Mouse (Mus musculus) embryonic stem cell, embryonic (primary cell): ENCODE measurements around the gene Tex26.

Experiments
- CTCF ChIA-PET, 4 experiments: fragments of 300-600 bp in 2 of 4; fragments of 350-600 bp in 2 of 4; sonication (Branson Sonifier 250); formaldehyde crosslinking; loops; one replicate each; lab custom pipeline; 2022; ENCODE audit warnings: inconsistent platforms in 2 of 4; lab: Charles Lee
- POLR2A ChIA-PET, 4 experiments: fragments of 300-600 bp in 2 of 4; fragments of 350-600 bp in 2 of 4; sonication (Branson Sonifier 250); formaldehyde crosslinking; loops; one replicate each; lab custom pipeline; 2022; ENCODE audit warnings: antibody characterized with exemption in 4 of 4, inconsistent platforms in 1 of 4; lab: Charles Lee

Tex26 gene

GRCm38 (mm10) chr5:149503423-149504175, 64.1 kb downstream of the Tex26 start:
- POLR2A ChIA-PET, result no interaction called here
- CTCF ChIA-PET, result interaction anchor here in 1 of 4 experiments (0.6 kb wide), 1 partner anchor 13 kb away, joined by 3 read pairs; no protein-coding TSS in a partner anchor

GRCm38 (mm10) chr5:149504985-149505384, 65.5 kb downstream of the Tex26 start:
- ChIA-PET POLR2A (interaction anchor here in 1 of 4 experiments (0.7 kb wide), 1 partner anchor 7 kb away, joined by 3 read pairs; no protein-coding TSS in a partner anchor), CTCF (no interaction called here)

GRCm38 (mm10) chr5:149506033-149506432, 66.6 kb downstream of the Tex26 start:
- CTCF ChIA-PET, result interaction anchor here in 2 of 4 experiments (0.6 to 2.6 kb wide), 5 partner anchors 16 to 102 kb away, joined by 3 to 8 read pairs (median 6); partner anchors contain the start of gene Tex26 (in 1 of the 2)
- POLR2A ChIA-PET, result interaction anchor here in 2 of 4 experiments (0.5 to 0.7 kb wide), 2 partner anchors 323 to 353 kb away, joined by 4 to 7 read pairs; no protein-coding TSS in a partner anchor

- POLR2A ChIA-PET, result interaction anchor here in 1 of 4 experiments (1.7 kb wide), 1 partner anchor 12 kb away, joined by 3 read pairs; no protein-coding TSS in a partner anchor
- CTCF ChIA-PET, result interaction anchor here (0.6 to 2.6 kb wide), 7 partner anchors 10 to 81 kb away, joined by 3 to 8 read pairs (median 5); no protein-coding TSS in a partner anchor
These were observed 68.9 kb downstream of the Tex26 start for GRCm38 (mm10) chr5:149508094-149509029.

- POLR2A ChIA-PET, result no interaction called here
- CTCF ChIA-PET, result interaction anchor here in 2 of 4 experiments (1.5 to 2.3 kb wide), 2 partner anchors 14 to 15 kb away, joined by 4 to 10 read pairs; no protein-coding TSS in a partner anchor
These were observed 70.9 kb downstream of the Tex26 start for GRCm38 (mm10) chr5:149510323-149510722.

GRCm38 (mm10) chr5:149512695-149513094, 73.2 kb downstream of the Tex26 start:
- POLR2A ChIA-PET, result interaction anchor here in 1 of 4 experiments (0.6 to 1.0 kb wide), 2 partner anchors 40 to 617 kb away, joined by 3 read pairs; no protein-coding TSS in a partner anchor
- CTCF ChIA-PET, result interaction anchor here in 1 of 4 experiments (2.3 kb wide), 1 partner anchor 12 kb away, joined by 10 read pairs; no protein-coding TSS in a partner anchor

- POLR2A ChIA-PET, result interaction anchor here in 2 of 4 experiments (0.6 to 1.0 kb wide), 3 partner anchors 9 to 149 kb away, joined by 3 read pairs; no protein-coding TSS in a partner anchor
- CTCF ChIA-PET, result interaction anchor here in 1 of 4 experiments (1.0 to 1.4 kb wide), 2 partner anchors 12 to 17 kb away, joined by 4 to 6 read pairs; no protein-coding TSS in a partner anchor
These were observed 74.1 kb downstream of the Tex26 start for GRCm38 (mm10) chr5:149513438-149514086.

- POLR2A ChIA-PET, result interaction anchor here in 2 of 4 experiments (0.5 to 1.0 kb wide), 5 partner anchors 9 to 1495 kb away, joined by 3 to 4 read pairs (median 3); no protein-coding TSS in a partner anchor
These were observed 74.7 kb downstream of the Tex26 start for GRCm38 (mm10) chr5:149514087-149514671.

GRCm38 (mm10) chr5:149514890-149515289, 75.4 kb downstream of the Tex26 start:
- ChIA-PET POLR2A (interaction anchor here in 1 of 4 experiments (0.5 to 0.8 kb wide), 2 partner anchors 9 to 1495 kb away, joined by 4 to 5 read pairs; no protein-coding TSS in a partner anchor), CTCF (no interaction called here)

More at GRCm38 (mm10) chr5:149514087-149514671, 74.7 kb downstream of the Tex26 start:
- CTCF ChIA-PET, result interaction anchor here in 1 of 4 experiments (0.6 to 1.4 kb wide), 3 partner anchors 11 to 561 kb away, joined by 4 to 6 read pairs (median 4); no protein-coding TSS in a partner anchor

GRCm38 (mm10) chr5:149517116-149517515, 77.7 kb downstream of the Tex26 start:
- POLR2A ChIA-PET, result interaction anchor here in 1 of 4 experiments (0.7 kb wide), 1 partner anchor 78 kb away, joined by 3 read pairs; the partner anchor contains the start of gene Tex26
- CTCF ChIA-PET, result no interaction called here
